Mouse (Mus musculus): Measurements from ENCODE around the gene Apex1.

DNA sequence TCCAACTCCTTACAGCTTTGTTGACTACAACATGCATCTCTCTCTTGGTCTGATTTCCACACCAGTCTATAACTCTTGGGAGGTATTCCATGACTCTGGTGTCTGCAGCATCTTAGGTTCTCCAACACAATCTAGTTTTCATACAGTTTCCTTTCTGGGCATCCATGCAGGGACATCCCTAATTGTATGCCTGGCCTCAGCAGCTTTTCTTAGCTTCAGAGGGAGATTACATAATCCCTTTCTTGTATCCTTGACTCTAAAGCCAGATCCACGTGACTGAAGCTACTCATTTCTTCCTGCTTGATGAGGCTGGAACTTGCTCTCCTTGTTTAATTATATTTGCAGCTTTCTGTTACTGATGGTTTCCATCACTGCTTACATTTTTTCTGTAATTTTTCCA is 11.9 kb downstream of the Apex1 start:
- TF ChIP-seq POLR2A (IDR thresholded peaks at IDR 0.05; ENCODE audit: low read depth, low read length) (no peak), CTCF (conservative IDR thresholded peaks at IDR 0.05; ENCODE audit: insufficient read depth, insufficient read length, low read depth, low read length) (no peak)
